Mouse (Mus musculus): Measurements from ENCODE around the gene Magi3.

The Magi3 gene

DNA sequence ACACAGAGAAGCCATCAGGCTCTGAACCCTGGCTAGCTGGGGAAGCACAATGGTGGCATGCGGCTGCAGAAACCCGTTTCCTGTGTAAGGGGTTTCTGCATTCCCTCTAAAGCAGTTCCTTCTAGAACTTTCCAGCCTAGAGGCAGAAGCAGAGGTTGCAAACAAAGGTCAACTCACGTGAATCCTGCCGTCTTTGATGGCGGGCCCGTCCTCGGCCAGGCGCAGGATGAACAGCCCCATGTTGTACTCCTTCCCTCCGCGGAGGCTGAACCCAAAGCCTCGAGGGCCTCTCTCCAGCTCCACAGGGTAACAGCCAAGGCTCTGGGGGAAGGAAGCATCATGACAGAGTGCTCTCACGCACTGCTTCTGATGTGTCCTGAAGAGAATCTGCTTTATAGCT, 200.1 kb downstream of the Magi3 start:
- no peak for DNase-seq

DNA sequence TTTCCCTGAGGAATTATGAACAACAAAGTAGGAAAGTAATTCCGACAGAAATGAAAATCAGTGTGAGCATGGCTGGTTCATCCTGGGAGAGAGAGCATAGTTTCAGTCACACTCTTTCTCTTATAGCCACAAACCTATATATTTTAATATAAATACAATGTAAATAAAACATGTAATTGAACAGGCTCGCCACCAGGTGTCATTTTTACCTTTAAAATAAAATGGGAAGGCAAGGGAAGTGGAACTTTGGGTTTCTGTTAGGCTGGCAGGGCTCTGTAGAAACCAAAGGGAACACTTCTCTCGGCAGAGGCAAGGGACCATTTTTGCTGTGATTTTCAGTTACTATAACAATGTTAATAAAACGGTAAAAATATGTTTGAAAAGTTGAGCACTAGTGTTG, 200.7 kb downstream of the Magi3 start:
- DNase-seq = no peak

DNA sequence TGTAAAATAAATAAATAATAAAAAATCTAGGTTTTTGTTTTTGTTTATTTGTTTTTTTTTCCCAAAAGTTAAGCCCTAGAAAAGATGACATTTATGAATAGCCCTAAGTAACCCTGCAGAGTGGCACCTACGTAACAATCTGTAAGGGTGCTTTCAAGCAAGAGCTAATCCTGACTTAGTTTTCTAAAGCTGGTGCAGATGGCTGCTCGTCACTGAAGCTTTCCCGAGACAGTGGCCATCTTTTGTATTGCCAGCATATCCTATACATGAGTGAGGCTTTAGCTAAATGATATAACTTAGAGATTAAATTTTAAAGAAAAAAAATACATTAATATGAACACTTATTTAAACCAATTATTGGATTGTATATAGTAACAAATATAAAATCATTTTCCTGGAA, 202.2 kb downstream of the Magi3 start:
- no peak for DNase-seq

DNA sequence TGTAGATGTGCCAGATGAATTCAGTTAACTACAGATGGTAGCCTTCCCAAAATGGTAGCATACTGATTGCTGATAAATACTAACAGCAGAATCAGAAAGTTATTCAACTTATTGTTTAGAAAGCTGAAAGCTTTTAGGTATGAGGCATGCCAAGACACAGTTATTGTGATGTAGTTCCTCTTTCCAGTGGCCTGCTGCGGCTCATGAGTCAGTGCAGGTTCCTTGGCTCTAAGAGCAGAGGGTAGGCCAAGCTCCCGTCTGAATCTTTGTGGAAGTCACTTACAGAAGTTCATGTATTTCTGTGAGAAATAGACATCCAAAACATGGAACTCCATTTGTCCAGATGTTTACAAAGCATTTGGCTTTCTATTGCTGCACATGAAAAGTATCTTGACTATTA, 208.2 kb downstream of the Magi3 start:
- no peak for DNase-seq

DNA sequence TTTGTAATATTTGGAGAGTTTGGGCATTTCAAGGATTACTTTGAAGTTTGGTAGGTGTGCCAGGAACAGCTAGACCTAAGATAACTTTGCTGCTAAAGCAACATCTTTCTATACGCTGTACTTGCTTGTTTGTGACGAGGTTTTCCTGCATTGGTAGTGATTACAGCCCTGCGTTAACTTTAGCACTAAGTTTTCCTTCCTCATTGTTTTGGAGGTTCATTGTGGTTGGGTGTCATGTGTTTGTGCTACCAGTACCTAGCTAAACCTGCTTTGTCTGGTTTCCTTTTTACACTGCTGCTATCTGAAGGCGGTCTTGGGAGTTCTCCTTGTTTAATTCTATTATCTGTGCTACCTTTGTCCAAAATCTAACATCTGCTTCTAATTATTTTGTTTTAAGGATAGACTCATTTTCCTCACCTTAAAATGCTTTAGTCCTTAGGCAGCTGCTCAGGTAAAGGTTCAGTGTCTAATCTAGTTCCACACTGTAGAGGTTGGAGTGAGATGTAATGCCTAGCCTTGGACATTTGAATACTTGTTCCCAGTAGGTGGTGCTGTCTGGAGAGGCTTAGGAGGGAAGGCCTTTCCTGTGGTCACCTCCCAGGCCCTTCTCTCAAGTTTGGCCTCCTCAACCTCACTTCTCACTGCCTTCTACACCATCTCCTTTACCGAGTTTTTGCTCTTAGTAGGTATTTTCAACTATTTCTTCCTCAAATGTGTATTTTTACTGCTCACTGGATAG, 210.1 kb downstream of the Magi3 start:
- DNase-seq = no peak

DNA sequence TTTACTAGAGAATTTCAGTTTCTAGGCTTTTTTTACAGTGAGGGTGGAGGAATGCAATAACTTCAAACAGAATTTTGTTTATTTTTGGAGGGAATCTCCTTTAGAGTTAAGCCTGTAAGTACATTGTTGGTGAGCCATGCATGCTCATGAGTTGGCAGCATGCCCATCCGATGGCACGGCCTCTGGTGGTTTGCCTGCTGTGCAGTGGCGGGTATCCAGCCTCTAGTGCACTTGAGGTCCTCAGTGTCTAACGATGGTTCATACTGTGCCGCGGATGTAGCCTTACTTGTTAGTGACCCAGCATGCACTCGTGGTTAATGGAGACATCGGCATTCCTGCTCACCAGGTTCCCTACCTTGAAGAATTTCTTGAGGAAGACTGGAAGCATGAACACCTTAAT, 212.7 kb downstream of the Magi3 start:
- DNase-seq = peak; percentile 40

DNA sequence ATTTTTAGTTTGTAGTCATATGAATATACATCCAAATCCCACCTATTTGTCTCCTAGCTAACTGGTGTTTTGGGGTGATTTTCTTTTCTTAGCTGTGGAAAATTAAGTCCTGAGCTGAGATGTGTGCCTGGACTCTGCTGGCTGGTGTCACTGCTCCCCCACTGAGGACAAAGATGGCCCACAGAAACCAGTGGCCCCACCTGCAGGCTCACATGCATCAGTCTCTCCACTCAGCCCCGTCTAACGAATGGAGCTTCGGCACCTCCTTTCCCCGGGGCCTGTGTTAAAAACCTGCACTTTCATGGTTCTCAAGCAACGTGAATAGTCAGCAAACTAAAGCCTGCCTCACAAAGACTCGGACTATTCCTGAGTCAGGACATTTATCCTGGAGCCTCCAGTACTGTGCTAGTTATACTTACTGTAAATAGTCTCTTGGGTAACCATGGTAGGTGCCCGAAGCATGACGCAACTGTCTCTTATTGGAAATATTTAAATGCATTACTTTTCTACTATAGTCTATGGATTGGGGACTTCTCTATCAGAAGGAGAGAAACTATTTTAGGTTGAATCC, 213.2 kb downstream of the Magi3 start:
- DNase-seq = no peak

DNA sequence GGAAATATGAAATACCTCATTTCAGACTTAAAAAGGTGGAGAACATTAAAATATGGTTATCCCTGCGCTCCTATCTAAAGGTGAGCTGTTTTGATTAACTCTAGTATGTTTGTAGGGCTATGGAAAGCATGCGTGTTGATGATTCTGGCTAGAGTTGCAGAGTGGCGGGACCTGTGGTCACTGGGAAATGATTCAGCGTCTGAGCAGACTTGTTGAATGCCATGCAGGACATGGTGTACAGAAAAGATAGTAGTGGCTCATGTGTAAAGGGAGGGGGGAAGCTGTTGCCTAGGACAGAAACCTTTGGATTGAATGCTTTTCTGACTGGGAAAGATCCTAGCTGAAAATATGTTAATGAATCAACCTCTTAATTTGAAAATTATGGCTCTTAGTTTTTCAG, 221.4 kb downstream of the Magi3 start:
- DNase-seq = no peak

DNA sequence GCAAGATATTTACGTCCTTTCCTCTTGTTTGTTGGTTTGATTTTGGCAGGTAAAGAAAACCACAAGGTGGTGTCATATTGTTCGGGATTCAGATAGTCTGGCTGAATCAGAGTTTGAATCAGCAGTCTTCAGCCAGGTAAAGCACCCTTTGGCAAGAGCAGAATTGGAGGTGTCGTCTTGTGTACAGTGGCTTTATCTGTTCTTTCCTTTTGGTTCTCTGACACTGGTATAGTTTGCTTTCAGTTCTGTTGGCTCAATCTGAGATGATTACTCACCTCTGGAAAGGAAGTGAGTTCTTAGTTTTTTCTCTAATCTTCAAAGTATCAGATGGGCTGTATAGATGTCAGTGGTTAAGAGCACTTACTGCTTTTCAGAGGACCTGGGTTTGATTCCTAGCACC, 228.9 kb downstream of the Magi3 start:
- DNase-seq = no peak

DNA sequence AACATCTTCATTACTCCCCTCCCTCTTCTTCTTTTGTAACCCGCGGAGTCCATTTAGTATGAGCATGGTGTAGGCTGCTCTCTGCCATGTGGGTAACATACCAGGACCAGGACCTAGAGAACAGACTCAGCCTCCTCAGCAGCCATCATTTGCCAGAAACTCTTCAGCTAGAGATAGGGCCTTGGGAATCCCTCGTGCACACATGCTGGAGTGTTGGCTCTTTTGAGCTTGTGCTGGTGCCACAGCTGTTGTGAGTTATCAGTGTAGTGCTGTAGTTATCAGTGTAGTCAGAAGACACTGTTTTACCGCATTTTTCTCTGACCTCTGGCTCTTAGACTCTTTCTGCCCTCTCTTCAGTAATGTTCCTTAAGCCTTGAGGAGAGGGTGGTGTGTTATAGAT, 230.8 kb downstream of the Magi3 start:
- no peak for DNase-seq

DNA sequence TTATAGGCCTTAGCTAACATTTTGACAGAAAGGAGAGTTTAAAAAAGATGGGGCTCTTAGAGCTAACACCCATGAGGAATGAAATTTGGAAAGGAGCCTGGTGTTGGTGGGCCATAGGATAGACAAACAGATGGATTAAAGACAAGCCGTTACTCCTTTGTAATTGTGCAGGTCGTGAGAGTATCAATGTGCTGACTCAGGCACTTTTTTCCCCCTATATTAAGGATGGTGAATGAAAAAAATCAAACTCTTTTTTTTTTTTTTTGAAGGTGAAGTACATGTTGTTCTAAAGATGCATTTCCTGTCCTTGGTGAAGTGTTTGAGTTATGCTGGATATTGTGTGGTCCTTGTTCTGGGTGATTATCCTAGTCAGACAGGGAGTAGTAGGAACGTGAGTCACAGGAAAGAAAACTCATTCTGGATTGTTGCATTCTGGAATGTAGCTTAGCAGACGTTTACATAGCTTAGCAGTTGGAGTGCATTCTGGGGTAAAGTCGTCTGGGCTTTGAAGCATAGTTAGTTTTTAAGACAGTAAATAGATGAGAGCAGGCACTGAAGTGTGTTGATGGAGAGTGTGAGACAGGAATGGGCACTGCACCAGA, 232.2 kb downstream of the Magi3 start:
- DNase-seq = no peak

DNA sequence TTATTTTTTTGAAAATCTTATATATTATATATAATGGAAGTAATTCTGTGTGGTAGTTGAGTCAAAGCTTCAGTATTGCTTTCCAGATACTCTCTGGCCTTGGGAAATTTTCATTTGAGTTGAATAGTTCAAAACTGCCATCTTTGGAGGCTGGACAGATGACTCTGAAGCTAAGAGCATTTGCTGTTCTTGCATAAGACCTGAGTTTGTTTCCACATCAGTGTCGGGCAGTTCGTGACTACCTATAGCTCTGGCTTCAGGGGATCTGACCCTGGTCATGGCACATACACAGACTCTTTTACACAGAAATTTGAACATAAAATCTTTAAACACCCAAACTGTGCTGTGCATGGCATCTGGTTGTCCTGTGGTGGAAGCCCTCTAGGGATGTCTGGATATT, 235.0 kb downstream of the Magi3 start:
- DNase-seq = no peak

DNA sequence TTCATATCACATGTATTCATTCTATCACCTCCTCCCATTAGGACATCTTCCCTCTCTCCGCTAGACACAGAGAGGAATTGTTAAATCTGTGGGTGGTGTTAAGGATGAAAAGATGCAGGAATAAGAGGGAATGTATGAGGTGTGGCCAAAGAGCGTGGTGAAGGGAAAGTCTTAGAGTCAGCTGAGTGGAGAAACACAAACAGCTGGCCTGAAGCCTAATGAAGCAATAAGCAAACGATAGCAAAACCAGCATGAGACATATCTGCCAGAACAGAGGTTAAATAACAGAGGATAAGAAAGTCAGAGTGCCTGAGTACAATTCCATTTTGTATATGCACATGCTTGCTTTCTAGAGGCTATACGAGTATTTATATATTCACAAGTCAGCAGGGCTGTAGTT, 235.6 kb downstream of the Magi3 start:
- no peak for DNase-seq

DNA sequence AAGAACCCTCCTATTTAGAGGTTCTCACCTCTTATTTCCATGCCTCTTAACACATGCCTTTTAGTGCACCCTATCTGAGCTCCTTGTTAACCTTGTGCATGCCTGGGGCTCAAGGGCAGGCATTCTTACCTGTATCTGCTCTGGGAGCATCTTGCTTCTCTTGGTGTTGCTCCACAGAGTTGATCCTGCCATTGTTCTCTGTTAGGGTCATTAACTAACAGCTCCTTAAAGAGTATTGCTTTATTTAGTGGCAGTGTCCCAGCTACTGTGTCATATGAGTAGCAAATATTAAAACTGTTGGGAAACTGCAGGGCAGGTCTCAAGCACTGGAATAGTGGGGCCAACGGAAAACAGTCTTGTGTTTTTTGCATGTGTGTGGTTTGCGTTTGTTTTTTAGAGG, 249.0 kb downstream of the Magi3 start:
- no peak for DNase-seq

DNA sequence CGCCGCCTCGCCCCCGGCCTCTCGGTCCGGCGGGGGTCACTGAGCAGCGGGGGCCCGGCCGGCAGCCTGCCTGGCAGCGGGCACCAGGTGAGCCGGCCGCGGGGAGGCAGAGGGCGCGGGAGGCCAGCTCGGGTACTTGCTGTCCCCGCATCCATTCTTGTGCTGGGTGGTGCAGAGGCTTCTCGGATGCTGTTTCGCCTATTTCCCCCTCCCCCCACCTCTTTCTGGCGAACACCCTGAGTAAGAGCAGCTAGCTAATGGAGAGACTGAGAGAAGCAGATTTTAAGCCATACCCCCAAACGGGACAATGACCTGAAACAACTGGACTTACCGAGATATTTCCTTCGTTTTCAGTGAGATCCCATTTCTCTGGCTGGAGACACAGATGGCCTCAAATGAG, 251.5 kb downstream of the Magi3 start:
- DNase-seq = peak; percentile 59

DNA sequence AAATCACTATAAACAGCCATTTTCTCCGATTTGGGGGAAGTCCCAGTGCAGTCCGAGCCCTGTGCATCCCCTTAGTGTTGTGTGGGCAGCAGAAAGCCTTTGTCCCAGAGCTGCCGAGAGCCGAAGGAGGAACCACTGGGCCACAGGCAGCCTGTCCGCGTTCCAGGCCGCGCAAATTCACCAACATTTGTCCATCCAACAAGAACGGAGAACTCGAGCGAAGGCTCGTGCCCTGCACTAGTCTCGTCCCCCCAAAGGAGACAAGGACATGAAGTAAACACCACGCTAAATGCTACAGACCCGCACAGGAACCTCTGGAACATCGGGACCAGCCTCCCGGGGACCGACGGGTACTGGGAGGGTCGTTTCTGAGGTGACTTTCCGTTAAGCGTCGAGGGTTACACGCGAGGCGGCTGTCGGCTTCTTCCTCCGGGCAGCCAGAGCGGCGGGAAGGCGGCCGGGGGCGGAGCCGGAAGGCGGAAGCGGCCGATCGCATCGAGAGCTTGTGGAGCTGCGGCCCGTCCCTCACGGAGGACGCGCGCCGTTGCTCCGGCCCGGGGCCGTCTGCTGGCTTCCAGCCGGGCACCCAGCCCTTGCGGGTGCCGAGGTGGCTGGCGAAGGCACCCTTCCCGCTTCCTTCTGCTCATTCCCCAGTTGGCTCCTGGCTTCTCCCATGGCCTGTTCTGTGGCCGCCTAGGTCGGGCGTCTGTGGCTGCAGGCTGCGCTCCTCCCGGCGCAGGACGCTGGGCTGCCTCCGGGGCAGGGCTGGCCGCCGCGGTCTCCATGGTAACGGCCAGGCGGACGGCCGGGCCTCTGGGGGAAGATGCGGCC, 252.1 kb downstream of the Magi3 start, which contains the start of gene Phtf1:
Gene Phtf1 (plus strand): TSS at position 250 of the 831 bp plus-strand sequence.
- DNase-seq = peak; percentile 81

DNA sequence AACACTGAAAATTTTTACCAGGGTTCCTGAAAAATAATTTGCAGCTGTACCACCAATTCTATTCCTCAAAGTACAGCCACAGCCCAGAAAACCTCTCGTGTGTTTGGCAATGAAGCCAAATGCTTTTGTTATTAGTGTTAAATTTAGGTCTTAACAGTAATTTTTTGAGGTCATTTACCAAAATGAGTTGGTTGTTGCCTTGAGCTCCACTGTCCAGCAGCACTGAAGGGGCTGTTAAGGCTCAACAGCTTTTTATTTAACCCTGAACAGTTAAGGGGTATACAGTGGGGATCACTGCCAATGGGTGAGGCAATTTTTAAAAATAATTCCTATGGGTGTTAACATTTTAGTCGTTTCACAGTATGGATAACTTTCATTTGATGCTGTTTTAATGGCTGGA, 252.9 kb downstream of the Magi3 start:
- no peak for DNase-seq
